Mouse (Mus musculus) granulocyte monocyte progenitor cell, adult 5-6 weeks (primary cell): ENCODE measurements around the gene Tenm4. TPM values are rescaled to one million over a fixed set of nuclear protein-coding genes. Genes with fewer than 3 reads are reported as not detected.
"Not testable (repeated sequence)": the region's sequence is repeated elsewhere in the genome, so short reads cannot be mapped to it uniquely, and the experiment has no call there.

Experiments used
- ATAC-seq: replicated peaks from 2 replicates; pipeline ENCODE4 v1.8.0; 2016; ENCODE audit warnings: mild to moderate bottlenecking, moderate TSS enrichment, inconsistent platforms; ENCODE audit not compliant: poor library complexity, severe bottlenecking
- total RNA-seq, 2 experiments: library from RNA; stranded (forward) in 1 of 2; stranded (reverse) in 1 of 2; fragments of 200-712, 200-1000 nt in 1 of 2; fragments of >200 nt in 1 of 2; fragmentation: Nextera tagmentation in 1 of 2; gene quantifications; 2 replicates each; pipeline ENCODE4 v1.2.3; 2014 to 2017

Tenm4 gene
- total RNA-seq, 2 experiments from 2014 or later = not detected

DNA sequence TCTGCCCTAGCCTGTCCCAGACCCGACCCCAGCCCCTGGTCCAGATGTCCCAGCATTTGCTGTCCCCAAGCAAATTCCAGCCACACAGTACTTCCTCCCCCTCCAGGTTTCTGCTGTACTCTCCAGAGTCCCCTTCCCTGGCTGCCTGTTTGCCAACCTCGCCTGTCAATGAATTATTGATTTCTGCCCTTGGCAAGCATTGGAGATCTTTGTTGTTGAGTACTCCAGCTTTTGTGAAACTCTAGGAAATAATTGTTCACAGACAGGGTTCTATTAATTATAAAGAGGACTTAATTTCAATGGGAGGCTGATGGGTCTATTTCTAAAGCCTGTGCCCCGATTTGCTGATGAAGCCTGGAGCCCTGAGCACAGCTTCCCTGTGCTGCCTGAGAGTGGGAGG, 733.4 kb downstream of the Tenm4 start:
- ATAC-seq = no peak

DNA sequence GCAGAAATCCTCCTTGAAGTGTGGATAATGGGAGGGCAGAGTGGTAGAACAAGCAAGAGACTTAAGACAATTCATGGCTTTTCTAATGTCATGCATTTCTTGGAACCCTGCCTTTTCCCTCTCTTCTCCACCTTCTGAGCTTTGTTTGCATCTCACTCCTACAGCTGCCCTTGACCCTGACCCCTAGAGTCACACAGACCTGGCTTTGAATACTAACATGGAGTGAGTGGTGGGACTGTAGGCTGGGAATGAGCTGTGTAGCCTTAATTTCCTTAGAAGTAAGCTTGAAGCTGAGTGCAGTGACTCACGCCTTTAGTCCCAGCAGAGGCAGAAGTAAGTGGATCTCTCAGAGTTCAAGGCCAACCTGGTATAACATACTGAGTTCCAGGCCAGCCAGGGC, 733.9 kb downstream of the Tenm4 start:
- no peak for ATAC-seq

DNA sequence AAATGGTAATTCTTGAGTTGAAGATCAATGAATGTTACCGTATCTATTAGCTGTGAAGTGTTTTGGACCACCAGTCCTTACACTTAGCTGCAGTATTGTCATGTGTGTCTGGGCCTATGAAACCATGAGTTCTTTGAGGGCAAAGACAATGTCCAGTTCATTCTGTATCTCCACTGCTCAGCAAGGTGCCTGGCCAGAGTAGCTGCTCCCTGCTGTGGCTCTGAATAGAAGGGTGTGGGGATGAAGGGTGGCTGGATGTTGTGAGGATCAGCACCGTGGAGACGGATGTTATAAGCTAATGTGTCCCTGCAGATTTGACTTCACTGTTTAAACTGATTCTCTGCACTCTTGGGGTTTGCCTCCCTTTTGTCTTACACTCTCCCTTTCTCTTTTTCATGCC, 734.4 kb downstream of the Tenm4 start:
- no peak for ATAC-seq

DNA sequence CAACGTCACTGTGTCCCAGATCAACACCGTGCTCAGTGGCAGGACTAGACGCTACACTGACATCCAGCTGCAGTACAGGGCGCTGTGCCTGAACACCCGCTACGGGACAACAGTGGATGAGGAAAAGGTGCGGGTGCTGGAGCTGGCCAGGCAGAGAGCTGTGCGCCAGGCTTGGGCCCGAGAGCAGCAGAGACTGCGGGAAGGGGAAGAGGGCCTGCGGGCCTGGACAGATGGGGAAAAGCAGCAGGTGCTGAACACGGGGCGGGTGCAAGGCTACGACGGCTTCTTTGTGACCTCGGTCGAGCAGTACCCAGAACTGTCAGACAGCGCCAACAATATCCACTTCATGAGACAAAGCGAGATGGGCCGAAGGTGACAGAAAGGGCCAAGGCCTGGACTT, 735.2 kb downstream of the Tenm4 start:
- no peak for ATAC-seq

DNA sequence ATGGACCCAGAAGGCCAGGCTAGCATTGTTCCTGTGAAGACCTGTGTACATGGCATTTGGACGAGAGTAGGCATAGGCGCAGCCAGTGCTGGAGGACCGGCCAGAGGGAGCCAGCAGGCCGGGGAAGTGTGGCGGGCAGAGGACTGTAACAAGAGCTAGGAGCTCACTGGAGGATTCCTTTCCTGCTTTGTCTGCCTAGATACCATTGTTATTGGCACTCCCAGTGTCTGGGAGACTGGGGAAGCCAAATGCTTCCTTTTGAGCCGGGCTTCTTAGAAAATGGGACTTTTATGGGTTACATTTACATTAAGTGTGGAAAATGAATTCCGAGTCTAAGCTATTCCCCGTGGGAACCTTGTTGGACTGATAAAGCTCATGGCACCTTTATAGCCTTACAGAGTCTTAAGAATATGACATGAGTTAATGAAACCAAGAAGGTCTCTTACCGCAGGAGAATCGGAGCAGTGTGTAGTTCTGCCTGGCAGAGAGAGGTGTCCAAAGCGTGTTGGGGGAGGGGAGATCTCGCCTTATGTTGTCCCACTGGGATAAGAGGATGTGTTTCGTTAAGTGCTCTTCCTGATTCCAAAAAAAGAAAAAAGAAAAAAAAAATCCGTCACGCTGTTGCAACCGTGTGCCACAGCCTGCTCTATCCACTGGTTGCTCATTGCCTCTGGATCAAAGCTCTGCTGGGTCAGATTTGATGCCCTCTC, 737.1 kb downstream of the Tenm4 start:
- no peak for ATAC-seq

DNA sequence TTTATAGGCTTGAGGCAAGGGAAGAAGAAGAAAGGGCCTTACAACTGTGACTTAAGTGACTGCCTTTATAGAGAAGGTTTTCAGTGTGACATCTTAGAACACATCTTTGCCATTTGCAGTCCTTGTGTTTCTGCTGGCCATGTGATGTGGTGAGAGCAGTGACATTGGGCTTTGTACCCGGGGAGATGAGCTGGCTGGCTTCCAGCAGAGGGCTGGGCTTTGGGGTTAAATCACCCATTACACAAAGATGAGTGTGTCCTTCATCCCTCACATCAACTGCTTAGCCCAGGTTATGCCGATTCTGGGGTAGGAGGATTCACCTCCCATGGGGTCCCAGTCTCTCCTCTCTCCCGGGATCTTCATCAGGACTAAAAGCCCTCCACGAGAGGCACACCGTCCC, 738.8 kb downstream of the Tenm4 start:
- ATAC-seq = no peak

DNA sequence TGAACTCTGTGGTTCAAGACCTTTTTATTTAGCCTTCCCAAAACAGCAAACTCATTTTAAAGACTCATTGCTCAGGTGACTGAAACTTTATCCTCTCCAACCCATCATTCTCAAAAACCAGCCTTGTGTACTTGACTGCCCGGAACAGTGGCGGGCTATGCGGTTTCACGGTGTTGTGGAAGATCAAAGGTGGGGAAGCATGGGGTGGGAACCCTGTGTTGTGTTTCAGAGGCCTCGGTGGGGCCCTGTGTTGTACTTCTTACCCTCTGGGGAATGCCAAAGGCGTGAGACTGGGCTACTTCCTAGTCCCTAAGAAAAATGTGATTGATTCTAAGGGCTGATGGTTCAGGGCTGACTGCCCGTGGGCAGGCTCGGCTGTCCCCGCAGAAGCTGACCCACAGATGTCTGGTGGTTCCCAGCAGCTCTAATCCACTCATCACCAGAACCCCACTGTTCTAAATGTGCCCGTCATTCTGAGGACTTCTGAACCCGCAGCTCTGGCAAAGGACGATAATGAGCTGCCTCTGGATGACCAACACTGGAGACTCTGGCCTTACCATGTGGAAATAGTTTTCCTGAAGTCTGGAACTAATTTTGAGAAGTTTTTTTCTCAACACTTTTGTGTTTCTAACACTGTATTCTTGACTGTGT, 739.4 kb downstream of the Tenm4 start:
- ATAC-seq = no peak

DNA sequence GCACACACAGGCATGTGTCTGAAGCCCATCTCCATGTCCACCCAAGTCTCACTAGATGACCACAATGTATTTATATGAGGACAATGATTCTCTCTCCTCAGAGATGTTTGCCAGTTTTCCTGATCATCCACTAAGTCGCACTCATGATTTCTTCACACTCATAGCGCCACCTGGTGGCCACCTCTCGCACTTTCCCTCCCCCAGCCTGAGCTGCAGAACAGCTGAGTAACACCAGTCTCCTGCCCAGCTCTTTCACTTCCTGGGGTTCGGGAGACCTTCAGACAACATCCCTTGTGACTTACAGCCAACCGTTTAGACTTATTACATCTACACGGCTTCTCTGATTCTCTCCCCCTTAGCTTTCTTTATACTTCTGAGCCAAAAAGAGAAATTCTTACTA, 743.0 kb downstream of the Tenm4 start:
- peak; percentile 84 for ATAC-seq

DNA sequence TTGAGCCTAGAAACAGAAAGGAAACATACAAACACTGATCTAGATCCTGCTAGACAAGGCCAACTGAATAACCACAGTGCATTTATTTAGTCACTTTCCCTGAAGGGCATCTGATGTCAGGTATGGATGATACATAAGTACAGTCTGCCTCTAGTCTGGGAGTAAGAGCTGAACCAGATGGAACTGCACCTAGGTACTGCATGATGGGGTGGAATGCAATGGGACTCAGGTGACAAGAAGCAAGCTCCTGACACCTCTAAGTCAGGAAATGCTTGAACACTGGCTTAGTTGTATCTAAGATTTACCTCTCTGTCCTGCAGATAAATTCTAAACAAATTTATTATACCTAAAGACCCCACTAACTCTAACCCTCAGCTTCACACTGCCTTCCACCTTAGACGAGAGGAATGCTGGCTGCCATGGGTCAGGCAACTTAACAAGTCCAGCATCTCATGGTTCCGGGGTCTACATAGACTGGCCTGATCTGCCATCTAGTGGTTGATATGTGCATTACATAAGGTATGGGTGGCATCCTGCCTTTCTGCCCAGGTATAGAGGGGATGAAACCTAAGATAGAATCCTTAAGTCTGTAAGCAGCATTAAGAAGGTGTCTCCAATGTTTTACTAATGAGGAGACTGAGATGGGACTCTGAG, 744.5 kb downstream of the Tenm4 start:
- peak; percentile 78 for ATAC-seq

DNA sequence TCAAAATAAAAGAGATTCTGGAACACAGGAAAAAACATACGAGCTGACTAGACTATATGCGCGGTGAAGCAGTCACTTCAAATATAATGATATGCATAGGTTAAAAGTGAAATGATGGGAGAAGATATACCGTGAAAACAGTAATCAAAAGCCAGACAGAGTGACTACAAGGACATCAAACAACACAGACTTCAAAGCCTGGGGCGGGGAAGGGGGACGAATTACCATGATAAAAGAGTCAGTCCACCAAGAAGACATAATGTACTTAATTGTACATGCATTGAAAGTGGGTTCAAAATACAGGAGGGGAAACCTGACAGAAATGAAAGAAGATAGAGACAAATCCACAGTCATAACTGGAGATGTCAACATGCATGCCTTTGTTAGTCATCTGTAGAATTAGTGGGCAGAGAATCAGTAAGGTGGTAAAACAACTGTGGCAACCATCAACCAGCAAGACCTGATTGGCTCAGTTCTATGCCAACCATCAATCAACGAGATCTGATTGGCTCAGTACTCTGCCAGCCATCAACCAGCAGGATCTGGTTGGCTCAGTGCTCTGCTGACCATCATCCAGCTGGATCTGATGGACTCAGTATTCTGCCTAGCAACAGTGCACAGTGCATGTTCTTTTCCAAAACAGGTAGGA, 749.5 kb downstream of the Tenm4 start:
- no peak for ATAC-seq

DNA sequence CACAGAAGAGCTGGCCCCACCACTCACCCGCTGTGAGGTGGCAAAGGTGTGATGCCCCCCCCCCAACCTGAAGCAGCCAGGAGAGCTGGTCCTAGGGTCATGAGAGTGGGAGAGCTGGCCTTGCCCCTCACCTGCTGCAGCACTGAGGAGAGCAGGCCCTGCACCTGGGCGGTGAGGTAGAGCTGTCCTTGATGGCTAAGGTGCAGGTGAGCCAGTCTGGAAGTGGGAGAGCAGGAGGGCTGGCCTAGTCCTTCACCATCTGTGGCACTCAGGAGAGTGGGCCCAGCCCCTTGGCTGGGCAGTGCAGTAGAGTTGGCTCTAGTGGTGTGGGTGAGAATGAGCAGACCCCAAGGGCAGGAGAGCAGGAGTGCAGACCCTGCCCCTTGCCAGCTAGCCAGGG, 751.9 kb downstream of the Tenm4 start:
- no peak for ATAC-seq

DNA sequence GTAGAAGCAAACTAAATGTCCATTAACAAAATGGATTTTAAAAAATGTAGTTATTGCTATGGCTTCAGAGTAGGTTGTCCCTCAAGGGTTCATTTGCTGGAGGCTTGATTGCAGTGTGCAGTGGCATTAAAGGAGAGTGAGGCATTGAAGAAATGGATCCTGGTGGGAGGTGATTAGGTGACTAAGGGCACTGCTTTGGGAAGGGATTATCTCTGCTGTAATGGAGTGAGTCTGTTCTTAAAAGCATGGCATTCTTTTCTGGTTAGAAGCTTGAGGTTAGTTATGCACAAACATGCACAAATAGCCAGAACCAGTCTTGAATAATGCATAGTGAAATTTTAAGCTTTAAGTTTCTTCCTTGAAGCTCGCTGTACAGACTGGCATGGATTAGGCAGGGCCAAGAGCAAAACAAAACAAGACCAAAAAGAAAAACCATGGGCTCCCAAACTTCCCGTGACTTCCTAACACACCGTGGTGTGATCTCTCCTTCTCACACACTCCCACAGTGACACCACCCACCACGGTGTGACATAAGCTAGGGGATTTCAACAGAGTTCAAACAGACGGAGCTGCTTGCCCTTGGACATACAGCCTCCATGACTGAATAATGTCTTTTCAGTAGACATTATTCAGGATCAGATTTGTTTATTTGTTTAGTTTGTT, 772.8 kb downstream of the Tenm4 start:
- ATAC-seq = no peak

DNA sequence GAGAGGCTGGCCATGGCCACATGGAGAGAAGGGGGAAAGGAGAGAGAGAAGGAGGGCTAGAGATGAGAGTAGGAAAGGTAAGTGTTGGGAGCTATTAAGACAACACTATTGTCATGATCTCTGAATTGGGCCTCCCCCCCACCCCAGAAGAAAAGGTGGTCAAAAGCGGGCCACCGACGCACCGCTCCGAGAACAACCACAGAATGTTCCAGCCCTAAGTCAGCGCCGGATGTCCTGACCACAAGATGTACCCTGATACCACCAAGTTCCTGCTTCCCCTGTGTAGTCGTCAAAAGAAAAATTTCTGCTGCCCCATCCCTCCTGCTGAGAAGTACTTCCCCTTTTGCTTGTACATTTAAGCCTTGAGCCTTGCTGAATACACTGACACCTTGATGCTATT, 775.5 kb downstream of the Tenm4 start:
- not testable (repeated sequence) for ATAC-seq

DNA sequence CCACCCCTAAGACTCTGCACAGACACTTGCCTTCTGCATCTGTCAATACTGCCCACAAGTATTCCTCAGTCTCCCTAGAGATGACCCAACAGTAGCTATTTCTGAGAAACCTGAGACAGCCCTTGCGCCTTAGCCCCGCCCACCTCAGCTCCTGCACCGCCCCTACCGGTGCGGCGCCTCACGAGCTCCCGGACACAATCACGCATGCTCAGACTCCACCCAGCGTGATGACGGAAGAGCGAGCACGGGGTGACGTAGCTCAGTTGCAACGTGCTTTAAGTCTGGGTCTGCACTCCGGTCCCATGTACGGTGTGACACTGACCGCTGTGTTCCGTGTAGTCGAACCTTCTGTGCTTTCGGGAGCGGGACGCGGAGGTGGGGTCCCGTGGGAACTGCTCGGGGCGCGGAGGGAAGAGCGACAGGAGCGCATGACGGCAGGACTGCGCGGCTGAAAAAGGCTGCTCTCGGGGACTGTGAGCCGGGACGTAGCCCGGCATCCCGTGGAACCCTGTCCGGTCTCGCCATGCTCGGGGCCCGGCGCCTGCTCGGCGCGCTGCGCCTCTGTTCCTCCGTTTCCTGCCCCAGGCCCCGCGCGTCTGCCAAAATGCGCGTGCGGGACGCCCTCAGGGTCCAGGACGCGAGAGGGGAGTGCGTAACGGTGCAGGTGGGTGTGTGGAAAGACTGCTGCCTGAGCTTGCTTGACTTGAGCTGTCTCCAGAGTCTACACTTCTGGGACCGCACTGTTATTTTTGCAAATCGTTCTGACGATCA, 780.4 kb downstream of the Tenm4 start, which contains the start of gene Nars2:
TSS of gene Nars2 (plus strand) at position 225 of the 771 bp plus-strand sequence.
- ATAC-seq = peak; percentile 97

DNA sequence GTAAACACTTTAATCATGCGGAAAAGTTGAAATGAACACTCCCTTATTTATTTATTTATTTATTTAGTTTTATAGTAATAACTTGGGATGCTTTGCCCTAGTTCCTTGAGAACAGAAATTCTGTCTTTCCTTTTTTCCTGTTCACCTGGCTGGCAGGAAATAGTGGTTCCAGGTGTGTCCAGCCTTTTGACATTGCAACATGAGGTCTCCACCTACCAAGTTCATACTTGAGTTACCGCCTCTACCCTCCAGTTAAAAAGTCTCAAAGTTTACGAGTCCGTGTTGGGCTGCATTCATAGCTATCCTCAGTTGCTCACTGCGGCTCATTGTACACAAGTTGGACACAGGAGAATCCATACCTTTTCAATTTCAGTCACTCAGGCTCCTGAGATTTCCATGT, 781.0 kb downstream of the Tenm4 start:
- ATAC-seq = no peak

DNA sequence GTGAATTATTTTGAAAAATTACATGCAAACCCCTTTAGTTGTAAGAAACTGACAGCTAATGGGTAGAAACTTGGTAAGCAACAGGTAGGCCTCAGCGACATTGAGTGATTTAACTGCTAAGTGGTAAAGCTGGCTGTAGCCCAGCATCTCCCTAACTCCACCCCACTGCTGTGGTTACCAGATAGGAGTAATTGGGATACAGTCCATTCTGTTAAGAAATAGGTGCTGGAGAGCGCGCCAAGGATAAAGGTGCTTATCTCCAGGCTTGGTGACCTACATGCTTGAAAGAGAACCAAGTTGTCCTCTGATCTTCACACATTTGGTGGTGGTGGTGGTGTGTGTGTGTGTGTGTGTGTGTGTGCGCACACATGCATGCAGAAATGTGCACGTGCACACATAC, 788.1 kb downstream of the Tenm4 start:
- ATAC-seq = no peak
